In genomic region chr5:142368122-142368521, GRCm38 (mm10) we compare ENCODE assay signal across 7 mouse cellular contexts. TPM values are rescaled to one million over a fixed set of nuclear protein-coding genes. Genes with fewer than 3 reads are reported as not detected.
DNase-seq lines count a peak whose midpoint lies in the region; ATAC-seq and TF ChIP-seq lines count a peak whose summit lies in the region.

No protein-coding gene starts in this region.

- no peak for TF ChIP-seq CTCF in lung, embryonic 14.5 days (IDR thresholded peaks at IDR 0.05; ENCODE audit: low read depth)
- no peak for TF ChIP-seq CTCF in small intestine, adult 2 months (IDR thresholded peaks at IDR 0.05; ENCODE audit: extremely low read depth, insufficient read length, insufficient replicate concordance, low read depth, low read length)

- ATAC-seq in lung, embryonic 14.5 days (ENCODE audit: insufficient read depth): no peak
- no peak for ATAC-seq in embryonic facial prominence, embryonic 15.5 days (ENCODE audit: insufficient number of reproducible peaks, low FRiP score, low TSS enrichment, low read depth)

- peak overlapping the region; percentile 63 for H3K27ac ChIP-seq in lung, embryonic 14.5 days (ENCODE audit: low read depth)
- H3K27ac ChIP-seq in embryonic facial prominence, embryonic 15.5 days (replicated peaks): peak overlapping the region; percentile 77
- peak overlapping the region; percentile 92 for H3K27ac ChIP-seq in limb, embryonic 10.5 days
- peak overlapping the region; percentile 75 for H3K27ac ChIP-seq in small intestine, adult 2 months (ENCODE audit: insufficient read depth, low read depth, low read length)

- H3K4me1 ChIP-seq in lung, embryonic 14.5 days (ENCODE audit: insufficient read depth): peaks cover 8% of the 10 kb centered on the region
- H3K4me1 ChIP-seq in embryonic facial prominence, embryonic 15.5 days: peaks cover 27% of the 10 kb centered on the region
- H3K4me1 ChIP-seq in limb, embryonic 10.5 days: peaks cover 45% of the 10 kb centered on the region
- peaks cover 4% of the 10 kb centered on the region; the same call in 1 of the 2 replicates for H3K4me1 ChIP-seq in small intestine, adult 2 months (ENCODE audit: control insufficient read depth, insufficient read depth, insufficient read length, low read length)

- H3K9me3 ChIP-seq in lung, embryonic 14.5 days (ENCODE audit: low read depth, low read length): no peaks in the 10 kb centered on the region
- no peaks in the 10 kb centered on the region for H3K9me3 ChIP-seq in embryonic facial prominence, embryonic 15.5 days (replicated peaks)
- H3K9me3 ChIP-seq in limb, embryonic 10.5 days (replicated peaks): no peaks in the 10 kb centered on the region

- peak overlapping the region; percentile 88 for H3K4me2 ChIP-seq in lung, embryonic 14.5 days
- H3K4me2 ChIP-seq in embryonic facial prominence, embryonic 15.5 days (replicated peaks): peak overlapping the region; percentile 66

- DNase-seq in lung, embryonic 14.5 days: no peak
- DNase-seq in lung, adult 18-20 months: no peak
- no peak for DNase-seq in limb, embryonic 10.5 days (ENCODE audit: low spot score)
- no peak for DNase-seq in B cell, adult 2 months
- DNase-seq in retina, embryonic 14.5 days (ENCODE audit: low spot score): no peak

- H3K9ac ChIP-seq in lung, embryonic 14.5 days: peak overlapping the region; percentile 72
- H3K9ac ChIP-seq in embryonic facial prominence, embryonic 15.5 days: peak overlapping the region; percentile 55

- WGBS in lung, embryonic 14.5 days: 45% methylated on average over 5 of the region's 5 CpGs
- 60% methylated on average over 5 of the region's 5 CpGs for WGBS in embryonic facial prominence, embryonic 15.5 days
- WGBS in limb, embryonic 10.5 days: 72% methylated on average over 5 of the region's 5 CpGs
- WGBS in small intestine, adult 2 months: 12% methylated on average over 5 of the region's 5 CpGs

- H3K36me3 ChIP-seq in lung, embryonic 14.5 days (ENCODE audit: insufficient read depth): no peaks in the 10 kb centered on the region
- H3K36me3 ChIP-seq in embryonic facial prominence, embryonic 15.5 days: no peaks in the 10 kb centered on the region
- peaks cover 13% of the 10 kb centered on the region for H3K36me3 ChIP-seq in limb, embryonic 10.5 days
- no peaks in the 10 kb centered on the region for H3K36me3 ChIP-seq in small intestine, adult 2 months (ENCODE audit: control insufficient read depth, insufficient read depth, low read length)

- H3K4me3 ChIP-seq in lung, embryonic 14.5 days (ENCODE audit: low read depth, low read length): peak overlapping the region; percentile 53
- H3K4me3 ChIP-seq in embryonic facial prominence, embryonic 15.5 days (replicated peaks): peak overlapping the region; percentile 68
- peak overlapping the region; percentile 71 for H3K4me3 ChIP-seq in limb, embryonic 10.5 days
- H3K4me3 ChIP-seq in small intestine, adult 2 months (ENCODE audit: low read depth, low read length): no peak overlapping the region

- no peak for TF ChIP-seq POLR2A in small intestine, adult 2 months (IDR thresholded peaks at IDR 0.05; ENCODE audit: low read depth, low read length)

- H3K27me3 ChIP-seq in lung, embryonic 14.5 days (ENCODE audit: insufficient read depth, low read length): no peaks in the 10 kb centered on the region
- no peaks in the 10 kb centered on the region for H3K27me3 ChIP-seq in embryonic facial prominence, embryonic 15.5 days
- H3K27me3 ChIP-seq in limb, embryonic 10.5 days (ENCODE audit: low read depth, poor library complexity, severe bottlenecking): no peaks in the 10 kb centered on the region
- no peaks in the 10 kb centered on the region for H3K27me3 ChIP-seq in small intestine, adult 2 months (ENCODE audit: control insufficient read depth, insufficient read depth, low read length)

RNA-seq across cellular contexts. Expression of gene Foxk1, which starts 33.2 kb away (rescaled TPM):
- polyA plus RNA-seq in lung, embryonic 14.5 days (2014; fragmentation: Nextera tagmentation; extraction: Ambion mirVana): 5.4 and 7.9 TPM in 2 replicates
- polyA plus RNA-seq in embryonic facial prominence, embryonic 15.5 days (2015; fragmentation: Nextera tagmentation; extraction: Ambion mirVana): 6.5 and 6.6 TPM in 2 replicates
- 3.5 and 4.5 TPM in 2 replicates for polyA plus RNA-seq in limb, embryonic 10.5 days (2016; fragmentation: Nextera tagmentation; extraction: Ambion mirVana)
- 11.2 and 58.0 TPM in 2 replicates for polyA plus RNA-seq in small intestine, adult 2 months (2012; rRNA removed)
